Mouse (Mus musculus): ENCODE measurements around the gene Cdh23. TPM values are rescaled to one million over a fixed set of nuclear protein-coding genes. Genes with fewer than 3 reads are reported as not detected.

Gene Cdh23
- polyA plus RNA-seq, 1 experiment from 2014 or later = 6.8 TPM

DNA sequence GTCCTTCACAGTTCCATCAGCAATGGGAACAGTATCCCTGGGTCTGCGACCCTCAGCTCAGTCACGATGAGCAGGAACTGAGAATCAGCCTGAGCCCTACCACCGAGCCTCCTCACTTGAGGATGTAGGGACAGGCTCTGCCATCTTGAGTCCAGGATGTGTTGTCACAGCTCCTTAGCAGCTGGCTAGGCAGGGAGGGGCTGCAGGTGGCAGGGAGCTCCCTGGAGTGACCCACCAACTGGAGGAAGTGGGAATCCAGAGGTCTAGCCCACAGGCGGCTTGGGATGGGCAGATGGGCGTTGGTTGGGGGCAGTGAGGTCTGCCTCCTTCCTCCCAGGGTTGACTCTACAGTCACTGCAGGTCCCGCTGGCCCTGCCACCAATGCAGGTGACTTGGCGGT, 432.9 kb downstream of the Cdh23 start:
- no peak overlapping the region for H3K27ac ChIP-seq
- H3K36me3 ChIP-seq (replicated peaks; ENCODE audit: control insufficient read depth, insufficient read depth) = no peaks in the 10 kb centered on the region
- H3K4me1 ChIP-seq (replicated peaks; ENCODE audit: control insufficient read depth, insufficient read depth, low read length) = no peaks in the 10 kb centered on the region; the same call in 1 of the 2 replicates
- H3K9ac ChIP-seq = no peak overlapping the region
- ATAC-seq (ENCODE audit: low FRiP score) (no peak), DNase-seq (ENCODE audit: low spot score) (no peak)
- no peaks in the 10 kb centered on the region for H3K9me3 ChIP-seq (ENCODE audit: control insufficient read depth, low read length)
- WGBS = 90% methylated on average over 7 of the region's 7 CpGs
- no peaks in the 10 kb centered on the region for H3K27me3 ChIP-seq (ENCODE audit: control insufficient read depth, insufficient read depth, low read length)
- H3K4me2 ChIP-seq (replicated peaks) = no peak overlapping the region
- H3K4me3 ChIP-seq (replicated peaks; ENCODE audit: low read length) = no peak overlapping the region

DNA sequence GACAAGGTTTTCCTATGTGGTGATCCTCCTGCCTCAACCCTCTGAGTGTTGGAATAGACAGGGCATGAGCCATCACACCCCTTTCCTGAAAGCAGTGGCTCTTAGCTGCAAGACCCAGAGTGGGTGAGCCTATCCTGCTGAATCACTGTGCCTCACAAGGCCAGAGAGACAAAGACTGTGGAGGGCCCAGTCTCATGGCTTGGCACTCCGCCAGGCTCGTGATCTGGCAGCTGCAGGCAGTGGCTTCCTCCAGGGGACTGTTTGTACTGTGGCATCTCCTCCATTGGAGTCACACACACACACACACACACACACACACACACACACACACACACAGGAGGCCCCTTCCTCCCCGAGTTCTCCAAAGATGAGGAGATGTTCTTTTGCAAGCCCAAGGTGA, 433.9 kb downstream of the Cdh23 start:
- DNase-seq (ENCODE audit: low spot score) (peak; percentile 81), ATAC-seq (ENCODE audit: low FRiP score) (peak; percentile 90)
- peak overlapping the region; percentile 75 for H3K27ac ChIP-seq
- H3K36me3 ChIP-seq (replicated peaks; ENCODE audit: control insufficient read depth, insufficient read depth) = no peaks in the 10 kb centered on the region
- no peak overlapping the region for H3K9ac ChIP-seq
- 32% methylated on average over 3 of the region's 3 CpGs for WGBS
- no peaks in the 10 kb centered on the region for H3K27me3 ChIP-seq (ENCODE audit: control insufficient read depth, insufficient read depth, low read length)
- H3K9me3 ChIP-seq (ENCODE audit: control insufficient read depth, low read length) = no peaks in the 10 kb centered on the region
- no peak overlapping the region for H3K4me2 ChIP-seq (replicated peaks)
- H3K4me1 ChIP-seq (replicated peaks; ENCODE audit: control insufficient read depth, insufficient read depth, low read length) = no peaks in the 10 kb centered on the region; the same call in 1 of the 2 replicates
- H3K4me3 ChIP-seq (replicated peaks; ENCODE audit: low read length) = no peak overlapping the region

DNA sequence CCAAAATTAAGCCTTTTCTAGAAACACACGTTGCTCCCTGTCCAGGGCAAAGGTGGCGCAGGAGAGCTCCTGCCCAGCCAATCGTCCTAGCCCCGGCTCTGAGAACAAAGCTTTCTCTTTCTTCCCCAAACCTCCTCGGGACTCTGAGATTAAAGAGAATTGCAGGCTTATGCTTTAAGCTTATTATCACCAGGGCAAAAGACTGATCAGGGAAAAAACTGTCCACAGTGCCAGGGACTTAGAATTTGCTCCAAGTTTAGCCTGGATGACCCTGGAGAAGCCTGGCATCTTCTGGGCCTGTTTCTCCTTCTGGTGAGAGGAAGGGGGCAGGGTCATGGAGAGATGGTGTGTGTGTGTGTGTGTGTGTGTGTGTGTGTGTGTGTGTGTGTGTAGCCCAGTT, 434.8 kb downstream of the Cdh23 start:
- Histone ChIP-seq H3K27me3 (ENCODE audit: control insufficient read depth, insufficient read depth, low read length) (no peaks in the 10 kb centered on the region), H3K27ac (no peak overlapping the region), H3K4me1 (replicated peaks; ENCODE audit: control insufficient read depth, insufficient read depth, low read length) (no peaks in the 10 kb centered on the region; the same call in 1 of the 2 replicates), H3K4me2 (replicated peaks) (no peak overlapping the region), H3K9me3 (ENCODE audit: control insufficient read depth, low read length) (no peaks in the 10 kb centered on the region), H3K36me3 (replicated peaks; ENCODE audit: control insufficient read depth, insufficient read depth) (no peaks in the 10 kb centered on the region), H3K9ac (no peak overlapping the region), H3K4me3 (replicated peaks; ENCODE audit: low read length) (no peak overlapping the region)
- DNase-seq (ENCODE audit: low spot score) = no peak
- ATAC-seq (ENCODE audit: low FRiP score) = no peak
- WGBS = 46% methylated on average over 5 of the region's 5 CpGs

DNA sequence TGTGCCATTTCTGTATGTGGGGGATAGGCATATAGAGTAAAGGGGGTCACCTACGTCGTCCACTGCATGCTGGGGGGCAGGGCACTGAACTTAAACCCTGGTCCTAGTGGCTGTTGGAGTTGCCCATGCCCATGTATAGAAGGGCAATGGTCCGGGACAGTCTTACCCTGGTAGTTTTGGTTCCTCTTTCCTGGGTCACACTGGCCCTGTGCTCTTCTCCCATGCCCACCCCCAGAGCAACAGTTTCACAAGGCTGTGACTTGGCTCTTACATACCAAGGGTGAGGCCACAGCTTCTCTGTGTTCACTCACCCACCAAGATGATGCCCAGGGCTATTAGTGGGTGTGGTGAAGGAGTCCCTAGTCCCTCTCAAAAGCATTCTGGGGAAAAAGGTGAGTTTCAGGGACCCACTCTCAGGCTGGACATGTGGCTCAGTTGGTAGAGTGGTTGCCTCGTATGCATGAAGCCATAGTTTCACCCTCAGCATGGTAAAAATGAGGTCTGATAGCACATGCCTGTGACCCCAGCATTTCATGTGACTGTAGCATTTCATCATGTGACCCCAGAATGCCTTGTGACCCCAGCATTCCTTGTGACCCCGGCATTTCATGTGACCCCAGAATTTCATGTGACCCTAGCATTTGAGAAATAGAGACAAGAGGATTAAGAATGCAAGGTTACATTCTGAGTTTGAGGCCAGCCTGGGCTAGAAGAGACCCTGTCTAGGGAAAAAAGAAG, 435.6 kb downstream of the Cdh23 start:
- H3K27ac ChIP-seq = no peak overlapping the region
- no peak for DNase-seq (ENCODE audit: low spot score)
- no peaks in the 10 kb centered on the region for H3K9me3 ChIP-seq (ENCODE audit: control insufficient read depth, low read length)
- H3K36me3 ChIP-seq (replicated peaks; ENCODE audit: control insufficient read depth, insufficient read depth) = no peaks in the 10 kb centered on the region
- ATAC-seq (ENCODE audit: low FRiP score) = no peak
- H3K4me3 ChIP-seq (replicated peaks; ENCODE audit: low read length) = no peak overlapping the region
- no peaks in the 10 kb centered on the region; the same call in 1 of the 2 replicates for H3K4me1 ChIP-seq (replicated peaks; ENCODE audit: control insufficient read depth, insufficient read depth, low read length)
- H3K9ac ChIP-seq = no peak overlapping the region
- H3K4me2 ChIP-seq (replicated peaks) = no peak overlapping the region
- whole genome bisulfite sequencing = 92% methylated on average over 5 of the region's 5 CpGs
- H3K27me3 ChIP-seq (ENCODE audit: control insufficient read depth, insufficient read depth, low read length) = no peaks in the 10 kb centered on the region

DNA sequence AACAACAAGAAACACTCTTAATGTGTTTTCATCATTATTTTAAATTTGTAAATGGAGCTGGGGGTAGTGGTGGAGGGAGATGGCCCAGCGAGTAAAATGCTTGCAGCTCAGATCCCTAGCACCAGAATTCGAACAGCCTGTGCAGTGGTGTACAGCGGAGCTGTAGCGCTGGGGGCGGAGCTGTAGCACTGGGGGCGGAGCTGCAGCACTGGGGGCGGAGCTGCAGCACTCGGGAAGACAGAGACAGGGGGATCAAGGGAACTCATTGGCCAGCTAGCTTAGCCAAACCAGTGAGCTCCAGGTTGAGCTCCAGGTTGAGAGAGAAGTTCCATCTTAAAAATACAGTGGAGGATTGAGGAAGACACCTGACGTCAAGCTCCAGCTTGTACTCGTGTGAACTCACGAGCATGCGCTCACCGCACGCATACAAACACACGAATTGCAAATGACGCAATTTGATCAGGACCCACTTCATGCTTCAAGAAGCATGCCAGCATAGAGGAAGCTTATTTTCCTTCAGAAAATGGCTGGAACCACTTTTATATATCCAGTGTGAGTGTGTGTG, 438.9 kb downstream of the Cdh23 start:
- no peaks in the 10 kb centered on the region; the same call in 1 of the 2 replicates for H3K4me1 ChIP-seq (replicated peaks; ENCODE audit: control insufficient read depth, insufficient read depth, low read length)
- no peaks in the 10 kb centered on the region for H3K36me3 ChIP-seq (replicated peaks; ENCODE audit: control insufficient read depth, insufficient read depth)
- H3K9me3 ChIP-seq (ENCODE audit: control insufficient read depth, low read length) = no peaks in the 10 kb centered on the region
- H3K27ac ChIP-seq = no peak overlapping the region
- H3K4me2 ChIP-seq (replicated peaks) = no peak overlapping the region
- DNase-seq (ENCODE audit: low spot score) (no peak), ATAC-seq (ENCODE audit: low FRiP score) (no peak)
- WGBS = 58% methylated on average over 16 of the region's 16 CpGs
- H3K27me3 ChIP-seq (ENCODE audit: control insufficient read depth, insufficient read depth, low read length) = no peaks in the 10 kb centered on the region
- H3K9ac ChIP-seq = no peak overlapping the region
- no peak overlapping the region for H3K4me3 ChIP-seq (replicated peaks; ENCODE audit: low read length)

DNA sequence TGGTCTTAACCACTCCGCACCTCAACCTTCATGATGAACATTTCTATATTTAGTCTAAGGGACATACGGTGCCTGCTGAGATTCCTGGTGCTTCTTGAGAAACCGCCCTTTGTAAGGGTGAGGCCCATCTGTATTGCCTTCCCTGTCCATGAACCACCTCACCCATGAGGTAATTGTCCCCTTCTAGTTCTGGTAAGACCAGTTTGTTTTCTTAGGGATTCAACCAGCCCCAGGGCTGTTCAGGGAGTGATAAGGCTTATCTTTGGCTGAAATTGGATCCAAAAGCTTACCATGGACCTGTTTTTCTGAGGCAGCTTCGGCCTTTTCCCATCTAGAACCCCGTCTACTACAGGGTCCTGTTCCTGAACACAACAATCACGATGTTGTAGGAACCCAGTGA, 440.2 kb downstream of the Cdh23 start:
- no peak overlapping the region for H3K9ac ChIP-seq
- DNase-seq (ENCODE audit: low spot score) = no peak
- no peak overlapping the region for H3K27ac ChIP-seq
- no peaks in the 10 kb centered on the region for H3K4me1 ChIP-seq (replicated peaks; ENCODE audit: control insufficient read depth, insufficient read depth, low read length)
- H3K4me3 ChIP-seq (replicated peaks; ENCODE audit: low read length) = no peak overlapping the region
- 88% methylated on average over 6 of the region's 6 CpGs for WGBS
- no peak for ATAC-seq (ENCODE audit: low FRiP score)
- no peaks in the 10 kb centered on the region for H3K27me3 ChIP-seq (ENCODE audit: control insufficient read depth, insufficient read depth, low read length)
- no peak overlapping the region for H3K4me2 ChIP-seq (replicated peaks)
- no peaks in the 10 kb centered on the region for H3K36me3 ChIP-seq (replicated peaks; ENCODE audit: control insufficient read depth, insufficient read depth)
- no peaks in the 10 kb centered on the region for H3K9me3 ChIP-seq (ENCODE audit: control insufficient read depth, low read length)

Other genes with a start within 250 kb of the Cdh23 start
- 8.4 and 8.9 TPM in 2 replicates for gene Slc29a3, start 56.3 kb upstream of the Cdh23 start, polyA plus RNA-seq (2014; fragmentation: Nextera tagmentation; extraction: Ambion mirVana)
- 2.8 and 2.9 TPM in 2 replicates for gene Unc5b, start 135.1 kb upstream of the Cdh23 start, polyA plus RNA-seq (2014; fragmentation: Nextera tagmentation; extraction: Ambion mirVana)

All from hindbrain, embryonic 14.5 days (tissue).